Mouse (Mus musculus) kidney, postnatal 25 days (tissue): ENCODE measurements around the gene Gm9903.

Experiments used
- DNase-seq, 2 experiments: peaks; one replicate each; pipeline ENCODE4 v3.0.0; 2021; ENCODE audit warnings: mixed read lengths in 2 of 2

Gm9903 gene

DNA sequence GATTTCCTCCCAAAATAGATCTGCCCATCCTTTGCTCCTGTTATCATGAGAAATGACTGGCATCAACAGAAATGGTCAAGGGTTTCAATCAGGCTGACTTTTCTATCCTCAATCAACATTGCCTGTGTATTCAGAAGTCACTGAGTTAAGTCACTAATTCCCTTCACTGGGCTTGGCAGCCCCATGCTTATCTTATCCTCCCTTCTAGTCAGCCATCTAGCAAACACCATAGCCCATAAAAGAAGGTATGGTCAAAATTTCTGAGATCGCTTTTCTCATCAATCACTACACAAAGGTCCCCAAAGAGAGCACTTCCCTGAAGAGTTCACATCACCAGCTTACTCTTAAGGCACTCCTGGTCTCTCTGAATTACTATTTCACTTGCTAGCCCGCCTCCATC lies 21.3 kb downstream of the Gm9903 start:
- DNase-seq, result no peak

DNA sequence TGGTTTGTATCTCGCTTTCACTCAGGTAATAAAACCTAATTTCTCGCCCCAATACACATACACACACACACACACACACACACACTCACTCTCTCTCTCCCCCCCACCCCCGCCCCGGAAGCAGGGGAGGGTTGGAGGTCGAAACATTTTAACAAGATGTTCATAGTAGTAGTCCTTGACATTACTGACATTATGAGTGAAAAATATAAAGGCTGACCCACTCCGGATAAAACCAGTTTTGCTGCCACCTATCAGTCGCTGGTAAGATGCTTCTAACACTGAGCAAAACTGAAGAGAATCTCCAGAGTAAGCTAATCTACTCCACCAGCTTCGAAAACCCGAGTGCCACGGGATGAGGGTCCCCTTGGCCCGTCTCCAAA lies 21.8 kb downstream of the Gm9903 start:
- DNase-seq, result no peak

DNA sequence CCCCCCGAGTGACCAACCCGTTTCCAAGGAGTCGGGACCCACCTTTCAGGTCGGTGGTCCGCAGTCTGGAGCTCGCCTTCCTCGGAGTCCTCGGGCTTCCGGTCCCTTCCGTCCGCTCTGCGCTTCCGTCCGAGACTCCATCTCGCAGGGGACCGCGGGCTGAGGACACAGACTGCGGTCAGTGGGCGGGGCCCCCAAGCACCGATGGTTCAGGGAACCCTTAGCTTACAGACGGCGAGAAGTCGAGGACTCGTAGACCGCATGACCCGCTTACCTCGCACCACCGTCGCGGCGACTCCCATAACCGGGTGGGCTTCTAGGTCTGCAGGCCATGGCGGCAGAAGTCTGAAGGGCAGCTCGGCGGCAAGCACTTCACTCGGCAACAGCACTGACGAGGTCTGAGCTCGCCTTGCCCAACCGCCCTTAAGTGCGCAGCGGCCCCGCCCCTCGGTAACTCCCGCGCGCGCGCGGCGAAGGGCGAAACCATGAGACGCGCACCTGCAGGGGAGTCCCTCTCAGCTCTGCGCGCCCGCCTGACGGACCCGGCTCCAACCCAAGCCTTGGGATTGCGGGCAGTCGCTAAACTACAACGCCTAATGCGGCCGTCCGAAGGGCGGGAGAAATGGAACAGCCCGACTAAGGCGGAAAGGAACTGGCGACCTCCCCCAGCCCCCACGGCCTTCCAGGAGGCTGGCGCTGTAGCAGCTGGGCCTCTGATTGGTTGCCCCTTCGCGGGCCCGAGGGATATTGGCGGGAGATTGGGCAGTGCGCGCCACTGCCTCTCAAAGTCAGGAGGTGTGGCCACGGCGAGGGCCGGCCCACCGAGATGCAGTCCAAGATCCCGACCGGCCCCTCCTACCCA lies 22.4 kb downstream of the Gm9903 start, which contains the start of gene Slbp:
TSS of gene Slbp (minus strand) at position 654 of the 862 bp plus-strand sequence.
- DNase-seq, result peak; percentile 97 to 99

DNA sequence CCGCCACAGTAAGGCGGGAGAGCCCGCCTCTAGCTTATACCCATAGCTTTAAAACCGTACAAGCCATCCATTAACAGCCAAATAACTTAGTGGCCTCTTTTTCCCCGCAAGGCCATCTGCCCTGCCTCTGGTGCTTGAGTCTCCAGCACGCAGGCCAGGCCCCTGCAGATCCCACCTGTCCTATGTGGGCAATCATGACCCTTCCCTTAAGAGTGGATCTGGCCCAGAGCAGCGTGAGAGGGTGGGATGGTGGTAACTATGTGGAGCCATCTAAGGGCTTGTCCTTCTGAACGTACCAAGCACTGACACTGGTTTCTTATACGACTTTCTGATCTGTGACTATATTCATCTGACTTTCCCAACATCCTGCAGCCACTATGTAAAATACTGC lies 23.1 kb downstream of the Gm9903 start:
- no peak for DNase-seq

DNA sequence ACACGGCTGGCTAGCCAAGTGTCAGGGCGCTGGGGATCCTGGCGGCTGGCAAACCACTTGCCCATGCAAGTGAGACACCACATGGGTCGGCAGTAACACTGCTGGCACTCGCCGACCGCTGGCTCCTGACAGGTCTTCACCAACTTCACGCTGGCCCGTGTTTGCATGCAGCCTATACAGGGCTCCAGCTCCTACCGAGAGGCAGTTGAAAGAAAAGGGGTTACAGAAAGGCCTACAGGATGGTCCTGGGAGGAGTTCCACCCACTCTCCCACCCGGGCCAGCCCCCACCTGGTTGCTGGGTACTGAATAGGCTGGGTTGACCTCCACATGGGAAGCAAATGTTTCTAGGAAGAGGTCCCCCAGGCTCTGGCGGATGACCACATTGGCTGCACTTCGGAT lies 24.7 kb downstream of the Gm9903 start:
- DNase-seq, result peak in 1 of 2 experiments; percentile 40

DNA sequence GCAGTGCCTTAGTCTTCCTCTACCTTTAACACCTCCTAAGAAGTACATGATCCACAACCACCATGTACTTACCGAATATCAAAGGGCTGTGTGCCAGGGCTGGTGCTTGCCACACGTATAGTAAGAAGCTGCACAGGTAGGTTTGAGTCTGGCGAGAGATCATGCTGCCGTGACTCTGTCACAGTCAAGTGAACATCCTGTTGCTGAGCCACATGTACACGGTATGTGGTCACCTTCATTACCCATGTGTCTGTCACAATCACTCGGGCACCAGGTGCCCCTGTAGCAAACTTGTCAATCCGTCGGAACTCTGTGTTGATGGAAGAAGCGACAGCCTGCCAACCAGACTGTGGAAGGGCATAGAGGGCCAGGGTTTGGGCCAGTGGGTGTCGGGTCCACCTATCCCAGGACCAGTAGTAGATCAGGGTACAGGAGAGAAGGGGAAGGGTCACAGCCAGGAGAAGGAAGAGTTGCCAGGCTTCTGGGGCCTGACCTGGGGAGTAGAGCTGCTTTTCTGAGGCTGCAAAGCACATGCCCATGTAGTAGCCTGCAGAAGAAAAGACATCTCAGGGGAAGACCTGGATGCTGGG lies 25.6 kb downstream of the Gm9903 start:
- DNase-seq, result no peak

DNA sequence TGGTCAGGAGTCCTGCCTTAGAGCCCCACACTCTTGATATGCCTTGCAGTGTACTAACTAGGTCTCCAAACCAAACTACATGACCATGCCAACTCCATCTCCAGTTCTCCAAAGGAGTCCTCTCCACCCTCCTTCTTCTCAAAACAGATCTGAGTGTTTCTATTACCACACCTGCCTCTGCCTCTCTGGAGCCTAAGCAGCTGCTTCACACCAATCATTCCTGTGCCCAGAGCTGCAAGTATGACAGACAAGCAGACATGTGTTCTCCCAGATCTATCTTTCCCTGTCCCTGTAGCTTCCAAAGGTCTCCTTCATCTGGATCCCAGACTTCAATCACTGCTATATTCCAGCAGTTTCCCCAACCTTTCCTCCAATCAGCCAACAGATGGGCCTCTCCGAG lies 27.0 kb downstream of the Gm9903 start:
- DNase-seq, result no peak

DNA sequence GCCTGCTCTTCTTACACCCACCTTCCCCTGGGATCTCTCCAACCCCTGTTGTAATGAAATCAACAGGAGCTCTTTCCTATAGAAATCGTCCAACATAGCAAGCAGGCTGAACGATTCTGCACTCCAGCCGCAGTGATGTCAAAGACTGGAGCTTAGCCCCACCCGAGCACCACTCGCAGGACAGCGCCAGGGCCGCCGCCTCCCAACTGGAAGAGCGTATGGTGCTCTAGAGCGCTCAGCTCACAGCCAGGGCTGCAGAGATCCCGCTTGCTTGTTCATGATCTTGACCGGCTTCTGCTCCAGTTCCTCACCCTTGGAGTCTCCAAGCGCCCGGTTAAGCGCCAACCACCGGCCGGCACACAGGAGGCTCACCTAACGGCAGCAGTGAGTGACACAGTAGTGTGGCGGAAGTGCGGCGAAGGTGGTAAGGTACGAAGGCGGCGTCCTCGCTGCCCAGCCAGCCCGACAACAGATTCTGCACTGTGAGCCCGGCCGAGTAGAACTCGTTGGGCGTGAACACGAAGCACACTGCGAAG lies 27.6 kb downstream of the Gm9903 start:
- no peak for DNase-seq

DNA sequence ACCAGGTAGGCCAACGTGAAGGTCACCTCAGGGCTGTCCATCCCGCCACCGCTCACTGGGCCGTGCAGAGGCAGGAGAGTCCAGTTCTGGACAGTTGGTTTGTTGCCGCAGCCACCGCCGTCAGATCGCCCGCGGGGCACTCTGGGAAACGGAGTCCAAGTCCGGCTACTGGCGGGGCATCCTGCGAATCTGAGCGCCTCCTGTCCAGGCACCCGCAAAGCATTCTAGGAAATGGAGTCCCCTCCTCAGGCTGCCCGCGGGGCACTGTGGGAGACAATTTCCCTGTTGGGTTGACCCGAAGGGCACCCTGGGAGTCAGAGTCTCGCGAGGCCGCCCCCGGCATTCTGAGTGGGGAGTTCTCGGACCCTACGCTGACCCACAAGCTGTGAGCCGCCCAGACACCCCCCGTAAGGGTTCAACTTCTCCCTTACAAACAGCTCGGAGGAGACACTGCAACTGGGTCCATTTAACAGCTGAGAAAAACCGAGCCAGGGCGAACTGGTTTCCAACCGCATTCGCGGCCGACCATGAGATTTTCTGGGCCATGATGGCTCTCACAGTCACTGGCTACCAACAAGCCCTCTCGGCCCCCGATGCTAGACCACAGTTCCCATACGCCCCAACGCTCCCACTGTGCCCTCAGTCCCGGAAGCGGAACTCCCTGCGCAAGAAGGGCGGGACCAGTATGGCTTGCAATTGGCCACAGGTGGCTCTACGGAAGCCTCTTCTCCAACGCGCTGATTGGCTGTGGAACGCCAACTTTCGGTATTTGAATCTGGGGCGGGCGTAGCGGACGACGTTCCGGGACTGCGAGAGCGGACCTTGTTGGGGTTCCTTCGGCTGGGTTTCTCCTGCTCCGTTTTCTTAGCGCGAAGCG lies 28.3 kb downstream of the Gm9903 start, which contains the start of the genes Tacc3 and Tmem129:
TSS of gene Tacc3 (plus strand) at position 342 of the 877 bp plus-strand sequence.
TSS of gene Tmem129 (minus strand) at position 630 of the 877 bp plus-strand sequence.
- DNase-seq, result peak; percentile 97 to 100

DNA sequence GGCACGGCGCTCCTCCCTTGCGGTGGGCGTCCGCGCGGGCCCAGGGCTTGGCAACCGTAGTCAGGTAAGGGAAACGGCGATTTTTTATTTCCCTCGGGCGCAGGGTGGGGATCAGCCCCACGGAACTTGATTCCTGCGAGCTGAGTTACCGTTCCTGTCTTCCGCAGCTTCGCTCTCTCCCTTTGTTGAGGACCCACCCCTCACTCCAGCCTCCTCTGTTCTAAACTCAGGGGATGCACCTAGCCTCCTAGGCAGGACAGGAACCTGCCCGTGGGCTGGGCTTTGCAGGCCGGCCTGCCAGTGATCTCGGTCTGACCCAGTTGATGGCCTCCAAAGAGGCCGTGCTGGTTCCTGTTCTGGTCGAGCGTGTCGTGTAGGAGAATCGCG lies 28.9 kb downstream of the Gm9903 start:
- peak in 1 of 2 experiments; percentile 42 for DNase-seq

DNA sequence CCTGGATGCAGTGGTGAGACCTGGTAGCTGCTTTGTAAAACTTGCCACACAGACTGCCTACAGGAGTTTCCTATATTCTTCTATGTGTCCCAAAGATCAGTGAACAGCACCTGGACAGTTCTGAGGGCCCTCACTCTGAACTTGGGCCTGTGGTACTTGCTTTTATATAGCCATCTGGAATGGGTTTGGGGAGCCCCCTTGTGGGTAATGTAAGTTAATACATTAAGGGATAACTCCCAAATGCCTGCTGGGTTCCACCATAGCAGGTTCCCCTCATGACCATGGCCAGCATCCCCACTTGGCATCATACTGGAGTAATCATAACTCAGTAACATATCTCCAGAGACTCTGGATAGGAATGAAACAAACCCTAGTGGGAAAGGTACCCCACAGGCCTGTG lies 38.5 kb downstream of the Gm9903 start:
- peak; percentile 40 to 48 for DNase-seq

DNA sequence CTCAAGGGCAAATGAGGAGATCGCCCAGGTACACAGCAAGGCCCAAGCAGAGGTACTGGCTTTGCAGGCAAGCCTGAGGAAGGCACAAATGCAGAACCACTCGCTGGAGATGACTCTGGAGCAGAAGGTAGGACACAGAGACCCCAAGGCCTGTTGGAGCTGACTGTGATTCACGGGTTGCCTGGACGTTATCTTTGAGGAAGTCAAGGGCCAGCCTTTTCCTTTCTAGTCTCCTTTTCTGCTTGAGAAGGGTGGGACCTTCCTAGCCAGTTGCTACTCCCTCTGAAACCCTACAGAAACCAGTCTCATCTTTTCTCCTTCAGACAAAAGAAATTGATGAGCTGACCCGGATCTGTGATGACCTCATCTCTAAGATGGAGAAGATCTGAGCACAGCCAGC lies 41.9 kb downstream of the Gm9903 start:
- DNase-seq, result no peak

DNA sequence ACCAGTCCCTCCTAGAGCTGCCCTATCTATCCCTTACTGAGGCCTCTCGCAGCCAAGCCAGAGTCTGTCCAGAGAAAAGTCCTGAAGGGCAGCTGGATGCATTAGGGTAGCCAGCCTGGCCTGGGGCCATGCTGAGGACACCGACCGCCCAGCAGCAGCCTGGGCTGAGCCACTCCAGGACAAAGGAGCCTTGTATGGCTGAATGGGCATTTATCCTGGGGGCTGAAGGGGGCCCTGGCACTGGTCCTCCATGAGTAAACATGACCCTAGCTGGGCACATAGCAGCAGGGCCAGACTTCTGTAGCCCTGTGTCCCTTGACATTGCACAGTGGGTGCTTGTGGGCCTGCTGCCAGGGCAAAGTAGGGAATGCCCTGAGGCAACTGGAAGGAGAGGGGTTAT lies 44.7 kb downstream of the Gm9903 start:
- DNase-seq, result no peak

DNA sequence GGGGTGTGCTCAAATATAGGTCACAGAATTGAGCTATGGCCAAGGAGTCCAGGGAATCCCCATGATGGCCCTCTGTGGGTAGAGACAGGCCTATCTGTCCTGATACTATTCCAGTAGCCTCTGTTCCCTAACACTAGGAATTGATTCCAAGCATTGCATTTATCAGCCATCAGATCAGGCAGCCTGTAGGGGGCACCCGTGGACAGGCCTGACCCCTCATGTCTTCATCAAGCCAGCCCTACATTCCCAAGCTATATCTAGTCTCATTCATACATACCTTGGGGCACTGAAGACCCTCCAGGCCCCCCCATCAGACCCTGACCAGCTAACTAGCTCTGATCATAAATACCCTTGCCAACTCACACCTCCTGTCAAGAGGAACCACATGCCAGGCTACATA lies 46.2 kb downstream of the Gm9903 start:
- DNase-seq, result peak; percentile 75 to 84

DNA sequence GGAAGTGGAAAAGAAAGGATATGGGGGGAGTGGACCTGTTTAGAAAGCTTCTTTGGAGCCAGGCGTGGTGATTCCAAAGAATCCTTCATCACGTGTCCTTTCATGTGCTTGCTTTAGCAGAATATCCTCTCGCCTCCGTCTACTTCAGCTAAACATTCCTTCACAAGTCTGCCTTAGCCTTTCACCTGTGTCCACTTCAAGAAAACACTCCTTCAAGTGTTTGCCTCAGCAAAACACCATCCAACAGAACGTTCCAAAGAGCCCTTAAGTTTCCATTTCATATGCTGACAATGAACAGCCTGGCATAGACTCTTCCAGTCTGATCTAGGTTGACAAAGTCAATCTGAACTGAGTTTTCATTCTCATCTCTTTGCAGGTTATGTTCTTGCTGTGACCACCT lies 48.5 kb downstream of the Gm9903 start:
- DNase-seq, result no peak

DNA sequence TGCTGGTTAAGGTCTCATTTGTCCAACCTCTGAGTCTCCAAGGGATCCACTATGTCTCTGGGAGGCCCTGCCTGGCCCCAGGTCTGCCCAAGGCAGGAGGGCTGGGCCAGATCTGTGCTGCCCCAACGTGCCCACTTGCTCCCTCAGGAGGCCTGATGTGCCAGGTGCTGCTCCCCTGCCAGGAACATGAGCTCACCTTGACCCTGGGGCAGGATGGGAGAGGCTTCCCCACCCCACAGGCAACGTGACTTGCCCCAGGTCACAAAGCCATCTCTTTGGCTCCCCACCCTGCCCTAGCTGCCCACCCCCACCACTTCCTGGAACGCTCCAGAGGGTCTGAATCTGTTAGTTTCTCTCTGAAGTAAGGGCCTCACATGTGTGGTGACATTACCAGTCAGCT lies 51.3 kb downstream of the Gm9903 start:
- DNase-seq, result no peak
